ENCODE assay signal across 10 mouse cellular contexts in genomic region chr17:27154256-27154655, GRCm38 (mm10). TPM values are rescaled to one million over a fixed set of nuclear protein-coding genes. Genes with fewer than 3 reads are reported as not detected.
DNase-seq lines count a peak whose midpoint lies in the region; ATAC-seq and TF ChIP-seq lines count a peak whose summit lies in the region.
"Had no signal": no experiment of that assay in that cellular context is flagged by ENCODE, and none has a peak within 500 bp of the region (broad histone marks: within the 10 kb centered on the region; RNA-seq: fewer than 3 reads in every experiment).

No protein-coding gene starts in this region.

- peak; percentile 48 for DNase-seq in midbrain, postnatal 0 days (ENCODE audit: low spot score)
- peak; percentile 74 for DNase-seq in cerebellum, postnatal 25 days
- peak; percentile 77 for DNase-seq in heart, postnatal 0 days (ENCODE audit: low spot score)
- no peak for DNase-seq in kidney, postnatal 10 days
- DNase-seq in thymus, adult 2 months, result no peak

- H3K4me1 ChIP-seq in midbrain, postnatal 0 days (ENCODE audit: insufficient read depth, low read length), result no peaks in the 10 kb centered on the region
- H3K4me1 ChIP-seq in midbrain, embryonic 13.5 days (replicated peaks), result peaks cover 26% of the 10 kb centered on the region
- H3K4me1 ChIP-seq in heart, postnatal 0 days (ENCODE audit: control insufficient read depth, insufficient read depth), result peaks cover 60% of the 10 kb centered on the region
- H3K4me1 ChIP-seq in stomach, embryonic 16.5 days (ENCODE audit: control insufficient read depth, insufficient read depth, low read length), result peaks cover 16% of the 10 kb centered on the region; the same call in 1 of the 2 replicates
- no peaks in the 10 kb centered on the region for H3K4me1 ChIP-seq in thymus, adult 2 months (replicated peaks; ENCODE audit: control insufficient read depth, insufficient read depth, low read length)

- no peak for ATAC-seq in midbrain, postnatal 0 days (ENCODE audit: low FRiP score)
- no peak for ATAC-seq in midbrain, embryonic 13.5 days
- ATAC-seq in heart, postnatal 0 days (ENCODE audit: insufficient read depth, low read depth), result peak; percentile 68
- ATAC-seq in stomach, embryonic 16.5 days (ENCODE audit: insufficient read depth, low FRiP score), result no peak
- ATAC-seq in granulocyte monocyte progenitor cell, adult 5-6 weeks (replicated peaks; ENCODE audit: poor library complexity, severe bottlenecking), result no peak
- ATAC-seq: midbrain, embryonic 15.5 days had no signal

- WGBS in midbrain, postnatal 0 days, result 91% methylated on average over 14 of the region's 14 CpGs
- 90% methylated on average over 14 of the region's 14 CpGs for WGBS in midbrain, embryonic 13.5 days
- WGBS in heart, postnatal 0 days, result 48% methylated on average over 14 of the region's 14 CpGs
- WGBS in stomach, embryonic 16.5 days, result 85% methylated on average over 14 of the region's 14 CpGs
- WGBS in thymus, adult 2 months, result 94% methylated on average over 14 of the region's 14 CpGs

- H3K9ac ChIP-seq in midbrain, postnatal 0 days (replicated peaks; ENCODE audit: low read length, poor library complexity, severe bottlenecking), result no peak overlapping the region
- H3K9ac ChIP-seq in midbrain, embryonic 13.5 days (replicated peaks), result no peak overlapping the region
- no peak overlapping the region for H3K9ac ChIP-seq in heart, postnatal 0 days (replicated peaks; ENCODE audit: low read depth, low read length)
- no peak overlapping the region; the same call in 1 of the 2 replicates for H3K9ac ChIP-seq in stomach, embryonic 16.5 days (ENCODE audit: low read length)
- H3K9ac ChIP-seq: embryonic facial prominence, embryonic 12.5 days; midbrain, embryonic 15.5 days had no signal

- H3K4me3 ChIP-seq in midbrain, postnatal 0 days (ENCODE audit: low read depth, low read length), result no peak overlapping the region
- H3K4me3 ChIP-seq in midbrain, embryonic 13.5 days (replicated peaks), result no peak overlapping the region
- H3K4me3 ChIP-seq in heart, postnatal 0 days (ENCODE audit: low read depth, low read length), result no peak overlapping the region
- H3K4me3 ChIP-seq in stomach, embryonic 16.5 days (replicated peaks; ENCODE audit: low read length), result no peak overlapping the region
- no peak overlapping the region for H3K4me3 ChIP-seq in thymus, adult 2 months (ENCODE audit: control insufficient read depth, insufficient read depth, low read length)
- H3K4me3 ChIP-seq: embryonic facial prominence, embryonic 12.5 days; midbrain, embryonic 15.5 days had no signal

- no peak for TF ChIP-seq POLR2A in thymus, adult 2 months (IDR thresholded peaks at IDR 0.05; ENCODE audit: control insufficient read depth, extremely low read depth, insufficient read depth, low read length, poor library complexity)

- TF ChIP-seq EP300 in heart, postnatal 0 days (IDR thresholded peaks at IDR 0.05; ENCODE audit: low read depth), result no peak

- TF ChIP-seq CTCF in midbrain, postnatal 0 days (IDR thresholded peaks at IDR 0.05), result no peak
- TF ChIP-seq CTCF in heart, postnatal 0 days (IDR thresholded peaks at IDR 0.05; ENCODE audit: low read depth), result no peak
- no peak for TF ChIP-seq CTCF in thymus, adult 2 months (IDR thresholded peaks at IDR 0.05; ENCODE audit: borderline replicate concordance, control insufficient read depth, extremely low read depth, insufficient read depth, low read length, poor library complexity)

- no peak overlapping the region for H3K4me2 ChIP-seq in midbrain, postnatal 0 days (ENCODE audit: low read depth, low read length, poor library complexity, severe bottlenecking)
- H3K4me2 ChIP-seq in midbrain, embryonic 13.5 days (replicated peaks), result no peak overlapping the region
- no peak overlapping the region for H3K4me2 ChIP-seq in heart, postnatal 0 days (ENCODE audit: low read depth, low read length)
- H3K4me2 ChIP-seq in stomach, embryonic 16.5 days (ENCODE audit: low read depth, low read length), result no peak overlapping the region
- H3K4me2 ChIP-seq: embryonic facial prominence, embryonic 12.5 days; midbrain, embryonic 15.5 days had no signal

- no peaks in the 10 kb centered on the region for H3K9me3 ChIP-seq in midbrain, postnatal 0 days (ENCODE audit: low read length)
- no peaks in the 10 kb centered on the region for H3K9me3 ChIP-seq in midbrain, embryonic 13.5 days
- H3K9me3 ChIP-seq in heart, postnatal 0 days (replicated peaks; ENCODE audit: control insufficient read depth, low read length), result no peaks in the 10 kb centered on the region
- H3K9me3 ChIP-seq in stomach, embryonic 16.5 days (replicated peaks; ENCODE audit: control insufficient read depth, low read length), result no peaks in the 10 kb centered on the region
- H3K9me3 ChIP-seq: embryonic facial prominence, embryonic 12.5 days; midbrain, embryonic 15.5 days had no signal

- H3K36me3 ChIP-seq in midbrain, postnatal 0 days (ENCODE audit: insufficient read depth, low read length), result no peaks in the 10 kb centered on the region
- H3K36me3 ChIP-seq in midbrain, embryonic 13.5 days, result no peaks in the 10 kb centered on the region
- no peaks in the 10 kb centered on the region for H3K36me3 ChIP-seq in heart, postnatal 0 days (replicated peaks; ENCODE audit: control insufficient read depth, insufficient read depth, low read length)
- no peaks in the 10 kb centered on the region for H3K36me3 ChIP-seq in stomach, embryonic 16.5 days (ENCODE audit: control insufficient read depth, insufficient read depth, low read length)
- no peaks in the 10 kb centered on the region for H3K36me3 ChIP-seq in thymus, adult 2 months (ENCODE audit: control insufficient read depth, insufficient read depth, low read length)
- H3K36me3 ChIP-seq: embryonic facial prominence, embryonic 12.5 days; midbrain, embryonic 15.5 days had no signal

- no peaks in the 10 kb centered on the region for H3K27me3 ChIP-seq in midbrain, postnatal 0 days (ENCODE audit: insufficient read depth, low read length)
- no peaks in the 10 kb centered on the region for H3K27me3 ChIP-seq in midbrain, embryonic 13.5 days
- no peaks in the 10 kb centered on the region for H3K27me3 ChIP-seq in heart, postnatal 0 days (ENCODE audit: control insufficient read depth, insufficient read depth, low read length)
- H3K27me3 ChIP-seq in stomach, embryonic 16.5 days (ENCODE audit: control insufficient read depth, insufficient read depth, low read length), result no peaks in the 10 kb centered on the region
- no peaks in the 10 kb centered on the region for H3K27me3 ChIP-seq in thymus, adult 2 months (ENCODE audit: control insufficient read depth, insufficient read depth, low read length)
- H3K27me3 ChIP-seq: embryonic facial prominence, embryonic 12.5 days; midbrain, embryonic 15.5 days had no signal

- no peak overlapping the region for H3K27ac ChIP-seq in midbrain, postnatal 0 days (ENCODE audit: low read depth, low read length)
- no peak overlapping the region for H3K27ac ChIP-seq in midbrain, embryonic 13.5 days
- H3K27ac ChIP-seq in heart, postnatal 0 days (ENCODE audit: low read depth), result peak overlapping the region; percentile 99
- H3K27ac ChIP-seq in stomach, embryonic 16.5 days (ENCODE audit: low read length), result peak overlapping the region; percentile 93
- no peak overlapping the region for H3K27ac ChIP-seq in thymus, adult 2 months (ENCODE audit: control insufficient read depth, insufficient read depth, low read length)
- H3K27ac ChIP-seq: embryonic facial prominence, embryonic 12.5 days; midbrain, embryonic 15.5 days had no signal

RNA-seq across cellular contexts. Expression of gene Ip6k3, which starts 13.3 kb away (rescaled TPM):
- total RNA-seq in midbrain, postnatal 0 days (2014; rRNA removed), result 0.09 TPM in 1 of 2 replicates, not detected in the other
- polyA plus RNA-seq in midbrain, postnatal 0 days (2015; fragmentation: Nextera tagmentation; extraction: Ambion mirVana), result 0.32 TPM in 1 of 2 replicates, not detected in the other
- polyA plus RNA-seq in midbrain, embryonic 13.5 days (2015; fragmentation: Nextera tagmentation; extraction: Ambion mirVana), result 0.22 and 0.46 TPM in 2 replicates
- total RNA-seq in heart, postnatal 0 days (2014; rRNA removed; ENCODE audit: low replicate concordance), result 0.93 and 6.1 TPM in 2 replicates
- 2.1 and 3.7 TPM in 2 replicates for polyA plus RNA-seq in heart, postnatal 0 days (2015; fragmentation: Nextera tagmentation; extraction: Ambion mirVana)
- polyA plus RNA-seq in stomach, embryonic 16.5 days (2015; fragmentation: Nextera tagmentation; extraction: Ambion mirVana), result 0.34 and 1.3 TPM in 2 replicates
- 0.61 and 1.4 TPM in 2 replicates for polyA plus RNA-seq in thymus, adult 2 months (2012; rRNA removed)
- total RNA-seq in granulocyte monocyte progenitor cell, adult 5-6 weeks (2014; fragmentation: Nextera tagmentation), result not detected in 2 replicates
- not detected in 2 replicates for total RNA-seq in granulocyte monocyte progenitor cell, adult 5-6 weeks (2017)

RNA-seq across cellular contexts. Expression of gene Uqcc2, which starts 20.5 kb away (rescaled TPM):
- total RNA-seq in midbrain, postnatal 0 days (2014; rRNA removed), result 213 and 233 TPM in 2 replicates
- polyA plus RNA-seq in midbrain, postnatal 0 days (2015; fragmentation: Nextera tagmentation; extraction: Ambion mirVana), result 453 and 478 TPM in 2 replicates
- polyA plus RNA-seq in midbrain, embryonic 13.5 days (2015; fragmentation: Nextera tagmentation; extraction: Ambion mirVana), result 356 and 378 TPM in 2 replicates
- 301 and 397 TPM in 2 replicates for total RNA-seq in heart, postnatal 0 days (2014; rRNA removed; ENCODE audit: low replicate concordance)
- 419 and 436 TPM in 2 replicates for polyA plus RNA-seq in heart, postnatal 0 days (2015; fragmentation: Nextera tagmentation; extraction: Ambion mirVana)
- polyA plus RNA-seq in stomach, embryonic 16.5 days (2015; fragmentation: Nextera tagmentation; extraction: Ambion mirVana), result 243 and 267 TPM in 2 replicates
- polyA plus RNA-seq in thymus, adult 2 months (2012; rRNA removed), result 119 and 152 TPM in 2 replicates
- total RNA-seq in granulocyte monocyte progenitor cell, adult 5-6 weeks (2014; fragmentation: Nextera tagmentation), result 142 and 196 TPM in 2 replicates
- total RNA-seq in granulocyte monocyte progenitor cell, adult 5-6 weeks (2017), result 166 and 171 TPM in 2 replicates

RNA-seq across cellular contexts. Expression of gene Lemd2, which starts 50.0 kb away (rescaled TPM):
- total RNA-seq in midbrain, postnatal 0 days (2014; rRNA removed), result 85.7 and 94.3 TPM in 2 replicates
- polyA plus RNA-seq in midbrain, postnatal 0 days (2015; fragmentation: Nextera tagmentation; extraction: Ambion mirVana), result 18.4 and 20.6 TPM in 2 replicates
- polyA plus RNA-seq in midbrain, embryonic 13.5 days (2015; fragmentation: Nextera tagmentation; extraction: Ambion mirVana), result 16.5 and 24.0 TPM in 2 replicates
- total RNA-seq in heart, postnatal 0 days (2014; rRNA removed; ENCODE audit: low replicate concordance), result 40.2 and 45.4 TPM in 2 replicates
- 6.5 and 7.1 TPM in 2 replicates for polyA plus RNA-seq in heart, postnatal 0 days (2015; fragmentation: Nextera tagmentation; extraction: Ambion mirVana)
- 8.2 and 9.5 TPM in 2 replicates for polyA plus RNA-seq in stomach, embryonic 16.5 days (2015; fragmentation: Nextera tagmentation; extraction: Ambion mirVana)
- polyA plus RNA-seq in thymus, adult 2 months (2012; rRNA removed), result 188 and 190 TPM in 2 replicates
- 36.5 and 36.9 TPM in 2 replicates for total RNA-seq in granulocyte monocyte progenitor cell, adult 5-6 weeks (2014; fragmentation: Nextera tagmentation)
- total RNA-seq in granulocyte monocyte progenitor cell, adult 5-6 weeks (2017), result 23.5 and 29.7 TPM in 2 replicates

Comparison
In these comparisons a context has a peak if more than half of its experiments do, and no peak if none do; other contexts are left out.
1. DNase-seq: peak in midbrain, postnatal 0 days (single experiment), cerebellum, postnatal 25 days (2 of 2) and heart, postnatal 0 days (single experiment); none in kidney, postnatal 10 days (single experiment) and thymus, adult 2 months (single experiment).
2. H3K27ac ChIP-seq: peak in heart, postnatal 0 days (single experiment) and stomach, embryonic 16.5 days (single experiment); none in midbrain, postnatal 0 days (single experiment), midbrain, embryonic 13.5 days (single experiment) and thymus, adult 2 months (single experiment).